Mouse (Mus musculus): Measurements from ENCODE around the gene Slc39a13. TPM values are rescaled to one million over a fixed set of nuclear protein-coding genes. Genes with fewer than 3 reads are reported as not detected.
A peak's percentile ranks its signal among the peaks of the same experiment; 100 is the strongest.

Gene Slc39a13
- polyA plus RNA-seq, 1 experiment from 2014 or later: 21.9 TPM

DNA sequence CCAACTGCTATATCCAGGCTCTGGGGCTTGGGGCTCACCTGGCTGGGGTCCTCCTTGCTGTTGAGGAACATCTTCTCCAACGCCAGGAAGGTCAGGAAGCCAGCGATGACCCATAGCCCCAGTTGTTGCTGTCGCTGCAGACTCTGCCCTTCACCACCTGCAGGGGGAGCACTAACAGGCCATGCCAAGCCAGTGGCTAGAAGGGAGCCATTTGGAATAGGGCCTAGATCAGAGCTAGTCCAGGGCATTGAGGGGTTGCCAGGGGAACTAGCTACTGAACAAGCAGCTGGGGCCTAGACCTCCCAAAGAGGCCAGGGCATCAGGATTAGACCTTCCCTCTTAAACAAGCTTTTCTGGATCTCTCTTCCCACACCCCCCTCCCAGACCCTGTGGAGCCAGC is 4.7 kb downstream of the Slc39a13 start:
- Histone ChIP-seq H3K4me1 (ENCODE audit: control insufficient read depth, insufficient read depth, low read length) (peaks cover 15% of the 10 kb centered on the region), H3K36me3 (ENCODE audit: control insufficient read depth, insufficient read depth, low read length) (peaks cover 55% of the 10 kb centered on the region), H3K27ac (replicated peaks; ENCODE audit: low read depth, low read length) (no peak overlapping the region), H3K9me3 (ENCODE audit: control insufficient read depth, low read length) (no peaks in the 10 kb centered on the region), H3K9ac (replicated peaks; ENCODE audit: low read length) (no peak overlapping the region), H3K27me3 (ENCODE audit: control insufficient read depth, insufficient read depth, low read length) (no peaks in the 10 kb centered on the region), H3K4me3 (replicated peaks; ENCODE audit: low read depth, low read length) (no peak overlapping the region), H3K4me2 (ENCODE audit: low read length) (no peak overlapping the region)
- WGBS: 47% methylated on average over 3 of the region's 3 CpGs
- peak; percentile 58 for DNase-seq
- ATAC-seq (ENCODE audit: low FRiP score, low TSS enrichment): no peak

DNA sequence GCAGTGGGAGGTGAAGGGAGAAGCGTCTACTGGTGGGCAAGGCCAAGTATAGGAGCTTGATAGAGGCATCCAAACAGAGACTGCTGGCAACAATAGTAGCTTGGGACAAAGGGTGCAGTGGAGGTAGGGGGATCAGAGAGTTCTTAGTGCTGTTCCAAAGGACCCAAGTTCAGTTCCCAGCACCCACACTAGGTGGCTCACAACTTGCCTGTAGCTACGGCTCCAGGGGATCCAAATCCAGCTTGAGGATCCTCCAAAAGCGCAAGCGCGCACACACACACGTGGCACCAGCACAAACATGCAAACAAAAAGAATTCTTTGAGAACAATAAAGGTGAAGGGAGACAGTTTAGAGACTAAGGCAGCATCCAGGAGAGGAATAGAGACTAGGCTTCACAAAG is 6.0 kb downstream of the Slc39a13 start:
- ATAC-seq (ENCODE audit: low FRiP score, low TSS enrichment): no peak
- Histone ChIP-seq H3K27me3 (ENCODE audit: control insufficient read depth, insufficient read depth, low read length) (no peaks in the 10 kb centered on the region), H3K36me3 (ENCODE audit: control insufficient read depth, insufficient read depth, low read length) (peaks cover 69% of the 10 kb centered on the region), H3K9ac (replicated peaks; ENCODE audit: low read length) (no peak overlapping the region), H3K9me3 (ENCODE audit: control insufficient read depth, low read length) (no peaks in the 10 kb centered on the region), H3K4me1 (ENCODE audit: control insufficient read depth, insufficient read depth, low read length) (peaks cover 10% of the 10 kb centered on the region), H3K4me3 (replicated peaks; ENCODE audit: low read depth, low read length) (no peak overlapping the region), H3K27ac (replicated peaks; ENCODE audit: low read depth, low read length) (no peak overlapping the region), H3K4me2 (ENCODE audit: low read length) (no peak overlapping the region)
- WGBS: 87% methylated on average over 6 of the region's 6 CpGs
- no peak for DNase-seq

DNA sequence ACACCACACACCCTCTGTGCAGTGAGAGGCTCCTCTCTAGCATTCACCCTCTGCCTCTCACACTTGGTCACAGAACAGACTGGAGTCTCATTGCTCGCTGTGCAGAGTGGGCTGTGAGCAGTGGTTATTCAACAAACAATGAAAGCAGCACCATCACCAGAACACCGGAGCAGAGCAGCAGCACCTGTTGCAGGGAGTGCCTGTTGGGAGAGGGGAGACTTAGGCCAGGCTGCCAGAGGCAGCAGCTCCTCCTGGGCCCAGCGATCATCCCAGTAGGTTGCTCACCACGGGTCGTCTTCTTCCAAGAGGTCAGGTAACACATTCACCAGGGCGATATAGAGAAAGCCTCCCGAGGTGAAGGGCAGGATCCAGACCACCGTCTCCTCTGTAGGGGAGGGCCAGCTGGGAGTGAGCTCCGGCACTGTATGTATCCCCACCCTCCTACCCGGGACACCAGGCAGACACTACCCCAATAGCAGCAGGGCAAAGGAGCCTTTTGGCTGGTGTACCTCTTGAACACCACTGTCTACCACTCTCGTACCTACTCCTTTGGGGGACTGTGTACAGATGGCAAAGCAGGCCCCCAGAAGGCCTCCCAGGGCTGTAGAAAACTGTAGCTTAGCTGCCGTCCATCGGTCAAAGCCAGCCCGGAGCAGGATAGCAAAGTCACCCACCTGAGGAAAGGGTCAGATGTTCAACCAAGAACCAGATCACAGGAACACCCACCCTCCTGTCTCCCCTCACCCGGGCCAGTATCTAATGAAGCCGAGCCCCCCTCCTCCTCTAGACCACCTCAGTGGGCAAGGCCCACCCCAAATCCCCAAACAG is 7.2 kb downstream of the Slc39a13 start:
- Histone ChIP-seq H3K4me1 (ENCODE audit: control insufficient read depth, insufficient read depth, low read length) (no peaks in the 10 kb centered on the region), H3K36me3 (ENCODE audit: control insufficient read depth, insufficient read depth, low read length) (peaks cover 78% of the 10 kb centered on the region), H3K9me3 (ENCODE audit: control insufficient read depth, low read length) (no peaks in the 10 kb centered on the region), H3K4me3 (replicated peaks; ENCODE audit: low read depth, low read length) (no peak overlapping the region), H3K27ac (replicated peaks; ENCODE audit: low read depth, low read length) (no peak overlapping the region), H3K4me2 (ENCODE audit: low read length) (no peak overlapping the region), H3K9ac (replicated peaks; ENCODE audit: low read length) (no peak overlapping the region), H3K27me3 (ENCODE audit: control insufficient read depth, insufficient read depth, low read length) (no peaks in the 10 kb centered on the region)
- DNase-seq: no peak
- no peak for ATAC-seq (ENCODE audit: low FRiP score, low TSS enrichment)
- 94% methylated on average over 16 of the region's 16 CpGs for WGBS

DNA sequence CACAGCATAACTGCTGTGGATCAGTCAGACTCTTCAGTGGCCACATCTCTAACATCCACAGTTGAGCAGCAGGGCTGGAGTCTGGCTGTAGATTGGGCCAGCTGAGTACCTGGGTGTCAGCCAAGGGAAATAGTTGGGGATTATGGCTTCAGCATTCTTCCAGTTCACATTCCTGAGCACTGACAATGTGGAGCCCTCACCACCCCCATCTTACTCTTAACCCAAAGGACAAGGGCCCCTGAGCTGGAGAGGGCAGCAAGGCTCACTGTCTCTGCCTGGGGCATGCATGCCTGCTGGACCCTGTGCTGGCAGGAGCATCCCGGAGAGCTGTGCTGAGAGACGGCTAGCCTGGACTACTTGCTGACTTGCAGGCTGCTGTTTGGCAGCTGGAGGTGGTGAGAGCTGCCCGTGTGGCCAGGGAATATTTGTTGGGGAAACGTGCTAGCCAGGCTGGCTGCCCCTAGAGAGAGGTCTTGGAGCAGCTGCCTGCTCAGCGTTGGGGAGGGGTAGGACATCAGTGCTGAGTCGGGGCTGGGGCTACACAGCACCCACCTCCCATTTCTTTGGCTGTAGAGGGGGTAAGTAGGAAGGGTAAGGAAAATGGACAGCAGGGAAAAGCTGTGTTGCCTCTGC is 8.3 kb downstream of the Slc39a13 start:
- H3K9ac ChIP-seq (replicated peaks; ENCODE audit: low read length): no peak overlapping the region
- no peaks in the 10 kb centered on the region for H3K4me1 ChIP-seq (ENCODE audit: control insufficient read depth, insufficient read depth, low read length)
- no peak overlapping the region for H3K27ac ChIP-seq (replicated peaks; ENCODE audit: low read depth, low read length)
- no peaks in the 10 kb centered on the region for H3K9me3 ChIP-seq (ENCODE audit: control insufficient read depth, low read length)
- 91% methylated on average over 6 of the region's 6 CpGs for WGBS
- no peaks in the 10 kb centered on the region for H3K27me3 ChIP-seq (ENCODE audit: control insufficient read depth, insufficient read depth, low read length)
- peaks cover 84% of the 10 kb centered on the region for H3K36me3 ChIP-seq (ENCODE audit: control insufficient read depth, insufficient read depth, low read length)
- ATAC-seq (ENCODE audit: low FRiP score, low TSS enrichment): no peak
- no peak overlapping the region for H3K4me2 ChIP-seq (ENCODE audit: low read length)
- no peak overlapping the region for H3K4me3 ChIP-seq (replicated peaks; ENCODE audit: low read depth, low read length)
- DNase-seq: no peak

DNA sequence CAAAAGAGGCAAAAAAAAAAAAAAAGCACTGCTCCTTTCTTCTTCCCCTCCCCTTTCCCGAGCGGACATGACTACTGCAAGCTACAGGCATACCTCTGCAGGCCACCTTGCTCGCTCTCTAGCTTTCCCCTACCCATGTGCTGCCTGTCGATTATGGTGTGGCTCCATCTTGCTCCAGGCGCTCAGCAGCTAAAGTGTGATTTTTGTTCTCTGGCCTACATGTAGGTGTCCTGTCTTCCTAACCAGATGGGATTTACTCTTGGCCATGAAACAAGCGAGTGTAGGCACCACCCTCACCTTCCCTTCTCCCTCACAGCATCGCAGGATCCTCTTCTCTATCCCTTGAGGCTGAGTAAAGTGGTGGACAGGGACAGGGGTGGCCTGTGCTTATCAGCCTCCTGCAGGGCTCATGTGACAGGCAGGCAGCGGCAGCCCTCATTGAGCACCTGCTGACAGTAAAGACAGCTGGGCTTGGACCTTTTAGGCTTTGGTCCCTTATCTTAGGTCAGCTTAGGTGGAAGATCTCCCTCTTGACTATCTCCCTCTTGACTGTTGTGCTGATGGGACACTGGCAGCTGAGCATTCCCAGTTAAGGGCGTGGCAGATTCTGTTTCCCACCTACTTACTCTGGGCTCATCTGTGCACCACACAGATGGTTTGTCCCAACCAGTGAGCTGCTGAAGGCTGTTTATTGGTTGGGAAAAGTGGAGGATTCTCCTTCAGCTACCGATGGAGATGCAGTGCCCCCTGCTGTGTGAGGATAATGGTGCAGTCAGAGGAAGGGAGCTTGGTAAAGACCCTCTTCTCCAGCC is 9.5 kb downstream of the Slc39a13 start:
- 84% methylated on average over 10 of the region's 10 CpGs for WGBS
- H3K4me2 ChIP-seq (ENCODE audit: low read length): no peak overlapping the region
- H3K27me3 ChIP-seq (ENCODE audit: control insufficient read depth, insufficient read depth, low read length): no peaks in the 10 kb centered on the region
- H3K27ac ChIP-seq (replicated peaks; ENCODE audit: low read depth, low read length): no peak overlapping the region
- H3K4me1 ChIP-seq (ENCODE audit: control insufficient read depth, insufficient read depth, low read length): no peaks in the 10 kb centered on the region
- no peak overlapping the region for H3K4me3 ChIP-seq (replicated peaks; ENCODE audit: low read depth, low read length)
- no peaks in the 10 kb centered on the region for H3K9me3 ChIP-seq (ENCODE audit: control insufficient read depth, low read length)
- ATAC-seq (ENCODE audit: low FRiP score, low TSS enrichment) (peak; percentile 29; the same call in 1 of the 2 replicates), DNase-seq (peak; percentile 75)
- no peak overlapping the region for H3K9ac ChIP-seq (replicated peaks; ENCODE audit: low read length)
- H3K36me3 ChIP-seq (ENCODE audit: control insufficient read depth, insufficient read depth, low read length): peaks cover 88% of the 10 kb centered on the region

DNA sequence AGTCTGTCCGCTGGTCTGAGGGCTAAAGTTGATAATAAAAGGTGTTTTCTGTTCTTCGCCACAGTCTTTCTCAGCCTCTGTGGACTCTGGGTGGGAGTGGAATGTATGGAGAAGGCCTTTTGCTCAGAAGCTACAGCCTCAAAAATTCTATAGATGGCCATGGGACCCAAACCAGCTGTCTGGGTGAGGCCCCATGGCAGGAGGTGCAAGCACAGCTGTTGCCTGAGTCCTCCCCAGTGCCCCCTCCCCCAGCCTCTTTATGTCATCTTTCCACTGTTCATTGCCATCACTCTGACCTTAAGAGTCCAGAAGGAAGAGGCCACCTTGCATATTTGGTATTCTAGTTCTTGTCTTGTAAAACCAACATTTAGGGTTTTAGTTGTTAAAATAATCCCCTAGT is 10.8 kb downstream of the Slc39a13 start:
- ATAC-seq (ENCODE audit: low FRiP score, low TSS enrichment) (no peak), DNase-seq (no peak)
- WGBS: 98% methylated on average over 2 of the region's 2 CpGs
- Histone ChIP-seq H3K36me3 (ENCODE audit: control insufficient read depth, insufficient read depth, low read length) (peaks cover 87% of the 10 kb centered on the region), H3K4me1 (ENCODE audit: control insufficient read depth, insufficient read depth, low read length) (peaks cover 9% of the 10 kb centered on the region), H3K4me2 (ENCODE audit: low read length) (no peak overlapping the region), H3K27me3 (ENCODE audit: control insufficient read depth, insufficient read depth, low read length) (no peaks in the 10 kb centered on the region), H3K4me3 (replicated peaks; ENCODE audit: low read depth, low read length) (no peak overlapping the region), H3K9ac (replicated peaks; ENCODE audit: low read length) (no peak overlapping the region), H3K27ac (replicated peaks; ENCODE audit: low read depth, low read length) (no peak overlapping the region), H3K9me3 (ENCODE audit: control insufficient read depth, low read length) (no peaks in the 10 kb centered on the region)

DNA sequence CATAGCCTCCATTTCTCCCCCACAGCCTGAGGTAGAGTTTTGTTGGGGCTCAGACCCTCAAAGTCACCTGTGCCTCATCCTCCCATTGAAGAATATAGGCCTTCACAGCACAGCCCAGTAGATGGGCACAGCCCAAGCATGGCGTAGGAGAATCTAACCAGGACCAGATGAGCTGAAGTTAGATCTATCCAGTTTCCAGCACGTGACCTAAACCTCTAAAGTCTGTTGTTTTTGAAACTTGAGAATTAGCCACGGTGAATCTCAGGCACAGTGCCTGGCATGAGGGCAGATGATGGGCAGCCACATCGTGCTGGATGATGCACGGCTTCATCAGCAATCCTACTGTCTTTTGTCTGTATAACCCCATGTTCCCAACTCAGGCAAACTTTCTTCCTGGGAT is 11.8 kb downstream of the Slc39a13 start:
- WGBS: 95% methylated on average over 5 of the region's 5 CpGs
- no peak overlapping the region for H3K9ac ChIP-seq (replicated peaks; ENCODE audit: low read length)
- H3K4me2 ChIP-seq (ENCODE audit: low read length): no peak overlapping the region
- H3K27me3 ChIP-seq (ENCODE audit: control insufficient read depth, insufficient read depth, low read length): no peaks in the 10 kb centered on the region
- ATAC-seq (ENCODE audit: low FRiP score, low TSS enrichment) (no peak), DNase-seq (no peak)
- no peaks in the 10 kb centered on the region for H3K9me3 ChIP-seq (ENCODE audit: control insufficient read depth, low read length)
- H3K4me3 ChIP-seq (replicated peaks; ENCODE audit: low read depth, low read length): no peak overlapping the region
- H3K27ac ChIP-seq (replicated peaks; ENCODE audit: low read depth, low read length): no peak overlapping the region
- peaks cover 77% of the 10 kb centered on the region for H3K36me3 ChIP-seq (ENCODE audit: control insufficient read depth, insufficient read depth, low read length)
- H3K4me1 ChIP-seq (ENCODE audit: control insufficient read depth, insufficient read depth, low read length): peaks cover 9% of the 10 kb centered on the region

DNA sequence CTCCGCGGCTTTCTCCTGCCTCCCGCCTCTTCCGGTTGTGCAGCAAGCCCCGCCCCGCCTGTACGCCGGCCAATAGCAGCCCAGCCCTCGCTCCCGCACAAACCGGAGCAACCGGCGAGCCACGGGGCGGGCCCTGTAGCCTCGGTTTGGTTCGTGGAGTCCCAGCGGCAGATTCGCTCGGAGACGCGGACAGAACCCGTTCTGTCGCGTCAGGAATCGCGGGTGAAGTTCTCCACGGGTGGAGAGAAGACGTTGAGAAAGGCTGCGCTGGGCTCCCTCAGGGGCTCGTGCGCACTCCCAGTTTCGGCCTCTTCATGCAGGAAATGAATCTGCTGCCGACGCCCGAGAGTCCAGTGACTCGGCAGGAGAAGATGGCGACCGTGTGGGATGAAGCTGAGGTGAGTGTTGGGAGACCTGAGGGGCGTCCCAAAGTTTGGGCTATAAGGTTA is 16.3 kb downstream of the Slc39a13 start, which contains the start of gene Psmc3:
Gene Psmc3, plus strand, starts transcription at position 76 of the 449 bp plus-strand sequence.
- H3K4me3 ChIP-seq (replicated peaks; ENCODE audit: low read depth, low read length): peak within 1 kb of the TSS; percentile 57
- peaks cover 9% of the 10 kb centered on the region for H3K4me1 ChIP-seq (ENCODE audit: control insufficient read depth, insufficient read depth, low read length)
- H3K27me3 ChIP-seq (ENCODE audit: control insufficient read depth, insufficient read depth, low read length): no peaks in the 10 kb centered on the region
- H3K27ac ChIP-seq (replicated peaks; ENCODE audit: low read depth, low read length): peak within 1 kb of the TSS; percentile 81
- peak; percentile 99 for ATAC-seq (ENCODE audit: low FRiP score, low TSS enrichment)
- peak within 1 kb of the TSS; percentile 88 for H3K4me2 ChIP-seq (ENCODE audit: low read length)
- H3K36me3 ChIP-seq (ENCODE audit: control insufficient read depth, insufficient read depth, low read length): peaks cover 40% of the 10 kb centered on the region
- H3K9me3 ChIP-seq (ENCODE audit: control insufficient read depth, low read length): no peaks in the 10 kb centered on the region
- peak within 1 kb of the TSS; percentile 63 for H3K9ac ChIP-seq (replicated peaks; ENCODE audit: low read length)
- peak; percentile 96 for DNase-seq
- WGBS: under 1% methylated on average over 40 of the region's 40 CpGs

All from midbrain, embryonic 14.5 days (tissue).